Mouse (Mus musculus): ENCODE measurements around the gene G430095P16Rik.

The G430095P16Rik gene

DNA sequence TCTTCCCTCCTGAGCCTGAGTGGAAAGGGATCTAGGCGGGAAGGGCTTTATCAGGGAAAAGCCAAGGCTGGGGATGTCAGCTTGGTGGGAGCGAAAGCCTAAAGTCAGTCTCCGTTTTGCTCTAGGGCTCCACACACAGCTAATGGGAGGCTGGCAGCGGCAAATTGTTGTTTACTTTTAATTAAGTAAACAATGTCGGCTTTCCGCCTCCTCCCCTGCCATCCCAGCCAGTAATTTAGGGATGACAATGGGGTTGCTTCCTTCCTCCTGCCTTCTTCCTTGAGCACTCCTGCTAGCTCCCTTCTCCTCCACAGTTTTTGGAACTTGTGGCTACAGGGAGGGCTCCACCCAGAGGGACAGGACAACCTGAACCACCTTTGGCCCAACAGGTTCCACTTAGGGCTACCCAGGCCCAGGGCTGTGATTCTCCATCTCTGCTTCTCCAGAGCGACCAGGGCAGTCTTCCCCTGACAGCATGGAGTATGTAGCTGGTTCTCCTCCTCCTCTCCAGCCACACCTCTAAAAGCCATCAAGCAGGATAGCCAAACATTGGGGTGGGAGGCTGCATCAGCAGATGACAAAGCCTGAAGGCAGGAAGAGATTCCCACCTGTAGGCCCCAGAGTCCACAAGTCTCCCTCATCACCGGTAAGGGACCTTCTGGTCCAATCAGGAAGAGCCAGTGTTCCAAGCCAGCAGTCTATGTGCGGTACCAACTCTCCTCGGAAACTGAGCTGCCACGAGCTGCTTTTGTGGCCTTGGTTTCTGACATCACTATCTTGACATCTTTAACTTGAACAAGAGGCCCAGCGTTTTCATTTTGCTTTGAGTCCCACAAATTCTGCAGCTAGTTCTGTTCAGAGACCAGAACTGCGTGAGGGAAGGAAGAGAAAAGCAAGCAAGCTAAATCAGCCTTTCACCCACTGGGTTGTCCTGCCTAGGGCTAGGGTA lies 18.4 kb downstream of the G430095P16Rik start:
- no peak for DNase-seq (ENCODE audit: low read depth, low spot score)

DNA sequence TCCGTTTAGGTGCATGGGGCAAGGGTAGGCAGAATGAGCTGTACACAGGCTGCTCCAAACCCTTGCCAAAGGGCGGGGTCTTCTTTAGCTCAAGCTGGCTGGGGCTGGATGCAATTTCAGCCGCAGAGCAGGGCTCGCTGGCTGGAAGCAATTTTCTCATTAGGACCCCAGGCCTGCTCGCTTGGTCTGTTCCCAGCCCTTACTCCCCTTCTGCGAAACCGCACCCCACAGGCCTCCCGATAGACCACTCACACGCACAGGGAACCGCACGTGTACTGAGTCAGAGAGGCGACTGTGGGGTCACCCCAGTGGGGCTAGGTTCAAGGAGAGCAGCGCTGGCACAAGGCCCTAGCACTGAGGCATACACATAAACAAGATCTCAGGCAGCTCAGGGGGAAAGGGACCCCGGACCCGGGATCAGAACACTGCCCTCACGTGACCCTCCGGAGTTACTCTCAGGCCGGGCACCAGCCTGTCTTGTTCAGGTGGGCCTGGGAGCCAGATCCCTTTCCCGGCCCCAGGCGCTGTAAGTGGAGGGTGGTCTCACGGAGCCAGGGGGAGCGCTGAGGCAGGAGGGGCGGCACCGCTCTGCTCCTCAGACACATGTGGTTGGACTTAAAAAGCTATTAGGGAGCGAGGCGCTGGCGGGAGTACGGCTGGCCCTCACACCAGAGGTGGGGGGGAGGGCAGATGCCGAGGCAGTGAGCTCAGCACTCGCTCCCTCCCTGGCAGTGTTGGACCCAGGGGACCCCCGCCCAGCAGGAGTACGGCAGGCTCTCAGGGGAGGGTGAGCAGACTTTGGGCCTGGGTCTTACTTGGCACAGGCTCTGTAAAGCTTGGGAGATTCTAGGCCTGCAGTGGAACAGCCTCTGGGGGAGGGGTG lies 19.6 kb downstream of the G430095P16Rik start:
- DNase-seq (ENCODE audit: low read depth, low spot score): no peak

DNA sequence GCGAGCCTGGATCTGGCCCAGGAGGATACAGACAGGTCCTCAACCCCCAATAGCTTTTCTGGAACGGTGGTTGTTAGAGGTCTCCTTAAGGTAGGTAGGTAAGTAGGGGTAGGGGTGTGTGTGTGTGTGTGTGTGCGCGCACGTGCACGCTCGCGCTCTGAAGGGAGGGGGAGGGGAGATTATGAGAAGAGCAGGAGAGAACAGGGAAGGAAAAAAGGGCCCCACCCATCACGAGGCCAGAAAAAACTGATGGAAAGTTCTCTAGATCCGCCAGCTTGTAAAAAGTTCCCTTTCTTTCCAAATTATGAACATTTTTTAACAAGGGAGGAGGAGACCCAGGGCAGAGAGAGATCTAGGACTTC lies 20.2 kb downstream of the G430095P16Rik start:
- no peak for DNase-seq (ENCODE audit: low read depth, low spot score)

- DNase-seq (ENCODE audit: low read depth, low spot score): no peak
Observed at GRCm38 (mm10) chr8:84743517-84744420, 21.0 kb downstream of the G430095P16Rik start.

GRCm38 (mm10) chr8:84745032-84745925 lies 22.5 kb downstream of the G430095P16Rik start:
- no peak for DNase-seq (ENCODE audit: low read depth, low spot score)

- DNase-seq (ENCODE audit: low read depth, low spot score): no peak
Observed at GRCm38 (mm10) chr8:84749519-84749918, 26.7 kb downstream of the G430095P16Rik start.

DNA sequence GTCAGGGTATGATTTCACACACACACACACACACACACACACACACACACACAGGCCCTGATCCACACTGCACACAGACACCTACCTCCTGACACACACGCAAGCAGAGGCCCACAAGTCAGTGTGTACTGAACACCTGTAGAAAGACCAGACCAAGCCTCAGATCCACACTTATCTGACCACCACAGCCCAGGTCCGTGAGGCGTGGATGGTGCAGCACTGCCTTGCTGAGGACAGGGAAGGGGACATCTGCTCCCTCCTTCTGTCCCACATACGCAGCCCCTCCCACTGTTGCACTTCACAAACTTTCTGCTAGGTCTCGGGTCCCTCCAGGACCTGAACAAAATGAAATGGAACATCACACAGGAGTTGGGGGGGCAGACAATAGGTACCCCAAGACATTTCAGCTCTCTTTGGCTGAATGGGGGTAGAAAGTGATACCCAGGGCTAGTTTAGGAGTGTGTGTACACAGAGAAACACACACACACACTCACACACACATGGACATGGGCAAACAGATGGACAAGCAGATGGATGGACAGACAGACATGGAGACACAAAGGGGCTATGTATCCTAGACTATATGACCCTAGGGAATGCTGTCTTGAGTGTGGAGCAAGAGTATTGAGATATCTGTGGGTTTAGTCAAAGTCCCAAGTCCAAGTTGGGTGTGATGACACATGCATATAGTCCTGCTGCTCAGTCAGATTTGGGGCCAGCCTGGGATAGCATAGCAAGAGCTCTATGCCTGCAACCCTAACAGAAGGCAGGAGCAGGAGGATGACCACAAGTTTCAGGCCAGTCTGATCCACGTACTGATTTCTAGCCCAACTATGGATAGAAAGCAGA lies 30.2 kb downstream of the G430095P16Rik start:
- no peak for DNase-seq (ENCODE audit: low read depth, low spot score)

GRCm38 (mm10) chr8:84757501-84757900 lies 34.7 kb downstream of the G430095P16Rik start:
- no peak for DNase-seq (ENCODE audit: low read depth, low spot score)

GRCm38 (mm10) chr8:84758308-84758707 lies 35.5 kb downstream of the G430095P16Rik start:
- DNase-seq (ENCODE audit: low read depth, low spot score): no peak

GRCm38 (mm10) chr8:84759126-84759525 lies 36.3 kb downstream of the G430095P16Rik start:
- no peak for DNase-seq (ENCODE audit: low read depth, low spot score)

GRCm38 (mm10) chr8:84759718-84760117 lies 36.9 kb downstream of the G430095P16Rik start:
- DNase-seq (ENCODE audit: low read depth, low spot score): no peak

GRCm38 (mm10) chr8:84760405-84760805 lies 37.6 kb downstream of the G430095P16Rik start:
- DNase-seq (ENCODE audit: low read depth, low spot score): no peak

DNA sequence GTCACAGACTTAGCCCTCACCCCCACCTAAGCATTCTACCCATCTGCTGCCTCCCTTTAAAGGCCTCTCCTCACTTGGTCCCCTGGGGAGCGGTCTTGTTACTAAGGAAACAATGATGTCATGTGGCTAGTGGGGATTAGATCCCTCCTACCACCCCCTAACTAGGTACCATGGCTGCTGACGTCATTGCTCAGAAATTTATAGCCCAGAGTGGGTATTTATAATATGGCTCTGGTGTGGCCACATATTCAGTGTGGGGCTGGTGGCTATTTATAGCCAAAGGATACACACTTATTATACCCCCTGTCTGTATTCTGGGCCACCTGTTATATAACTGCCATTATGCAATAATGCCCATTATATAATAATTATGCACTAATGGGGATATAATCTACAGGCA lies 38.1 kb downstream of the G430095P16Rik start:
- DNase-seq (ENCODE audit: low read depth, low spot score): no peak

DNA sequence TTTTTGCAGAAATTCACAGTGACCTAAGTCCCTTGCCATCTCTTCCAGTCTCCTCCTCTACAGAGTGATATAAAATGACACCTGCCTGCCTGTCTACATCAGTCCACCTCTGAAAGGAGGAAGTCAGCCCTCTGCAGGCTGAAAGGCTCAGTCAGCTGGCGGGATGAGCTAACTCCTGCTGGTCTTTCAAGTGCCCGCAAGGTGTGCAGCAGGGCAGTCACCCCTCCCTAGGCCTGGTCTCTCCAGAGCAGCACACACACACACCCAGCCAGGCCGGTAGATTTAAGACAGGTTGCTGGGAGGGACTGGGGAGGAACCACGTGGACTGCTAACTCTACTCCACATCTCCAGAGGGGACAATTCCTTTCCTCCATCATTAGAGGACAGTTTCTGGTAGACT lies 41.3 kb downstream of the G430095P16Rik start:
- DNase-seq (ENCODE audit: low read depth, low spot score): no peak

DNA sequence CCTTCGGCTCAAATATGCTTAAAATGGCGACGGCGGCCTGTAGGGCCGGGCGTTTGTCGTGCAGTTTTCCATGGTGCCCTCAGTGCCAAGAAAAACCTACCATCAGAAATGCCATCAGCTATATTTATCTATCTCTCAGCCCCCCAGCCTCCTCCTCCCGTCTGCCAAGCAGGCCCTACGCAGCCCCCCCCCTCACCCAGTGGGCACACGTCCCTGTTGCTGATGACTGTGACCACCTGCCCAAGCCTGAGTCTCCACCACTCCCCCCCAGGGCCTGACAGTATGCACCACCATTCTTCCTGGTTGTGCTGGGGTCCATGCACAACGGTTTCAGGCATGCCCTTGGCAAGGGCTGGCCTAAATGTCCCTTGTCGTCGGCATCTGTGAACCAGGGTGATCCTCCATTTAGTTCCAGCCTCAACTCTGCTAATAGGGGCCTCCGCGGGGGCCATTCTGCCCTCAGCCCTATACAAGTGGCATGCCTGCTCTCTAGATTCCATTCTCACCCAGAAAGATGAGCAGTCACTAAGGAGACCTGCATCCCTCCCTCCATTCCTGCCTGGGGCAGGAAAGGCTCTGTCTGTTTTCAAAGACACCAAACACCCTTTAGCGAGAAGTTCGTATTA lies 42.2 kb downstream of the G430095P16Rik start:
- no peak for DNase-seq (ENCODE audit: low read depth, low spot score)

- DNase-seq (ENCODE audit: low read depth, low spot score): no peak
Observed at GRCm38 (mm10) chr8:84765629-84766028, 42.8 kb downstream of the G430095P16Rik start.

- DNase-seq (ENCODE audit: low read depth, low spot score): no peak
Observed at GRCm38 (mm10) chr8:84766422-84766821, 43.6 kb downstream of the G430095P16Rik start.

DNA sequence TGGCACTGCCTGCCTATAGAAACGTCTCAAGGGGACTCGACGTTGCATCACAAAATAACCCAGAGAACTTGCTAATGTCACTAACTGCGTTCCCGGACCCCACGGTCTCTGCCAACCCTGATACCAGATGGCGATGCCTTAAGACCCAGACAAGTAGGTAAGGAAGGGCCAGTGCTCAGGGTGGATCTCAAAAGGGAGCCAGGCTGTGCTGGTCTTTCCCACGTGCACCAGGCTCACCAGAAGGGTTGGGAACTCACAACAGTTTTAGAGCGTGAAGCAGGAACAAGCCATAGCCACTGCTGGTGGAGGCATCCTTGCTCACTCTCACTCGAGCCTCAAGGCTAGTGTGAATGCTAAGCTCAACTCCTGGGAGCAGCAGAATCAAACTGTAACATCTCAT lies 44.4 kb downstream of the G430095P16Rik start:
- DNase-seq (ENCODE audit: low read depth, low spot score): no peak

Measured in retina, adult 2 months (tissue).